Comparison of ENCODE assay signal across 8 mouse cellular contexts in genomic region chr15:80257602-80258239, GRCm38 (mm10). TPM values are rescaled to one million over a fixed set of nuclear protein-coding genes. Genes with fewer than 3 reads are reported as not detected.
DNase-seq lines count a peak whose midpoint lies in the region; ATAC-seq and TF ChIP-seq lines count a peak whose summit lies in the region.

No protein-coding gene starts in this region.

- H3K27ac ChIP-seq in embryonic facial prominence, embryonic 11.5 days (replicated peaks; ENCODE audit: low read depth, low read length), result 0 out of 2 replicates have a peak overlapping the region, but pooled peaks have one; percentile 35
- peak overlapping the region; percentile 99 for H3K27ac ChIP-seq in intestine, embryonic 15.5 days
- H3K27ac ChIP-seq in midbrain, postnatal 0 days (ENCODE audit: low read depth, low read length), result 0 out of 2 replicates have a peak overlapping the region, but pooled peaks have one; percentile 38

- no peaks in the 10 kb centered on the region; the same call in 1 of the 2 replicates for H3K4me1 ChIP-seq in embryonic facial prominence, embryonic 11.5 days (ENCODE audit: control insufficient read depth, insufficient read depth, low read length)
- H3K4me1 ChIP-seq in intestine, embryonic 15.5 days (replicated peaks), result peaks cover 45% of the 10 kb centered on the region
- peaks cover 6% of the 10 kb centered on the region; the same call in 1 of the 2 replicates for H3K4me1 ChIP-seq in midbrain, postnatal 0 days (ENCODE audit: insufficient read depth, low read length)

- no peaks in the 10 kb centered on the region for H3K27me3 ChIP-seq in embryonic facial prominence, embryonic 11.5 days (ENCODE audit: control insufficient read depth, insufficient read depth, low read length)
- no peaks in the 10 kb centered on the region for H3K27me3 ChIP-seq in intestine, embryonic 15.5 days (replicated peaks)
- H3K27me3 ChIP-seq in midbrain, postnatal 0 days (ENCODE audit: insufficient read depth, low read length), result no peaks in the 10 kb centered on the region

- no peaks in the 10 kb centered on the region for H3K9me3 ChIP-seq in embryonic facial prominence, embryonic 11.5 days (replicated peaks; ENCODE audit: control insufficient read depth, low read length)
- no peaks in the 10 kb centered on the region for H3K9me3 ChIP-seq in intestine, embryonic 15.5 days
- no peaks in the 10 kb centered on the region for H3K9me3 ChIP-seq in midbrain, postnatal 0 days (ENCODE audit: low read length)

- 43% methylated on average over 4 of the region's 4 CpGs for WGBS in embryonic facial prominence, embryonic 11.5 days
- 24% methylated on average over 4 of the region's 4 CpGs for WGBS in intestine, embryonic 15.5 days
- WGBS in midbrain, postnatal 0 days, result 26% methylated on average over 4 of the region's 4 CpGs

- peak; percentile 33 for DNase-seq in adrenal gland, postnatal 14 days
- DNase-seq in adrenal gland, postnatal 4 days (ENCODE audit: low spot score in 2 of 2), result no peak
- peak; percentile 68 for DNase-seq in 3T3-L1 (ENCODE audit: low read depth, low spot score)
- DNase-seq in embryonic facial prominence, embryonic 11.5 days (ENCODE audit: low spot score), result no peak
- DNase-seq in midbrain, postnatal 0 days (ENCODE audit: low spot score), result peak; percentile 51
- DNase-seq in testis, postnatal 14 days (ENCODE audit: low spot score), result no peak
- no peak for DNase-seq in urinary bladder, adult 2 months (ENCODE audit: low spot score)

- no peak for ATAC-seq in embryonic facial prominence, embryonic 11.5 days (replicated peaks; ENCODE audit: insufficient number of reproducible peaks, low FRiP score, low TSS enrichment, low read depth)
- no peak for ATAC-seq in intestine, embryonic 15.5 days
- no peak for ATAC-seq in midbrain, postnatal 0 days (ENCODE audit: low FRiP score)

- peak overlapping the region; percentile 13 for H3K4me2 ChIP-seq in embryonic facial prominence, embryonic 11.5 days (ENCODE audit: low read depth, low read length)
- H3K4me2 ChIP-seq in intestine, embryonic 15.5 days (replicated peaks), result peak overlapping the region; percentile 81
- peak overlapping the region; percentile 95; the same call in 1 of the 2 replicates for H3K4me2 ChIP-seq in midbrain, postnatal 0 days (ENCODE audit: low read depth, low read length, poor library complexity, severe bottlenecking)

- H3K4me3 ChIP-seq in embryonic facial prominence, embryonic 11.5 days (ENCODE audit: low read depth, low read length), result peak overlapping the region; percentile 83; the same call in 1 of the 2 replicates
- H3K4me3 ChIP-seq in intestine, embryonic 15.5 days (replicated peaks), result no peak overlapping the region
- H3K4me3 ChIP-seq in midbrain, postnatal 0 days (ENCODE audit: low read depth, low read length), result no peak overlapping the region

- H3K36me3 ChIP-seq in embryonic facial prominence, embryonic 11.5 days (replicated peaks; ENCODE audit: control insufficient read depth, insufficient read depth, low read depth, low read length), result peaks cover 5% of the 10 kb centered on the region
- peaks cover 21% of the 10 kb centered on the region for H3K36me3 ChIP-seq in intestine, embryonic 15.5 days
- H3K36me3 ChIP-seq in midbrain, postnatal 0 days (ENCODE audit: insufficient read depth, low read length), result peaks cover 34% of the 10 kb centered on the region

- no peak for TF ChIP-seq CTCF in midbrain, postnatal 0 days (IDR thresholded peaks at IDR 0.05)

- peak overlapping the region; percentile 13; the same call in 1 of the 2 replicates for H3K9ac ChIP-seq in embryonic facial prominence, embryonic 11.5 days (replicated peaks; ENCODE audit: low read length)
- H3K9ac ChIP-seq in intestine, embryonic 15.5 days, result peak overlapping the region; percentile 96; the same call in 1 of the 2 replicates
- no peak overlapping the region for H3K9ac ChIP-seq in midbrain, postnatal 0 days (replicated peaks; ENCODE audit: low read length, poor library complexity, severe bottlenecking)

RNA-seq across cellular contexts. Expression of gene Atf4, which starts 2.7 kb away (rescaled TPM):
- total RNA-seq in adrenal gland, postnatal 14 days (2021), result 195 TPM in 2 replicates
- total RNA-seq in adrenal gland, postnatal 4 days (2021), result 100 to 1,000 TPM; 145 to 157 TPM
- polyA plus RNA-seq in embryonic facial prominence, embryonic 11.5 days (2014; fragmentation: Nextera tagmentation; extraction: Ambion mirVana), result 120 and 123 TPM in 2 replicates
- 138 and 143 TPM in 2 replicates for polyA plus RNA-seq in intestine, embryonic 15.5 days (2015; fragmentation: Nextera tagmentation; extraction: Ambion mirVana)
- 151 and 168 TPM in 2 replicates for total RNA-seq in midbrain, postnatal 0 days (2014; rRNA removed)
- polyA plus RNA-seq in midbrain, postnatal 0 days (2015; fragmentation: Nextera tagmentation; extraction: Ambion mirVana), result 107 and 110 TPM in 2 replicates
- polyA plus RNA-seq in urinary bladder, adult 2 months (2012; rRNA removed), result 211 and 346 TPM in 2 replicates

RNA-seq across cellular contexts. Expression of gene Rps19bp1, which starts 6.4 kb away (rescaled TPM):
- total RNA-seq in adrenal gland, postnatal 14 days (2021), result 34.7 and 35.1 TPM in 2 replicates
- total RNA-seq in adrenal gland, postnatal 4 days (2021), result 10 to 100 TPM; 35.7 to 41.1 TPM
- polyA plus RNA-seq in embryonic facial prominence, embryonic 11.5 days (2014; fragmentation: Nextera tagmentation; extraction: Ambion mirVana), result 81.3 and 83.1 TPM in 2 replicates
- polyA plus RNA-seq in intestine, embryonic 15.5 days (2015; fragmentation: Nextera tagmentation; extraction: Ambion mirVana), result 55.4 and 56.0 TPM in 2 replicates
- 34.5 and 43.8 TPM in 2 replicates for total RNA-seq in midbrain, postnatal 0 days (2014; rRNA removed)
- 86.9 and 87.1 TPM in 2 replicates for polyA plus RNA-seq in midbrain, postnatal 0 days (2015; fragmentation: Nextera tagmentation; extraction: Ambion mirVana)
- polyA plus RNA-seq in urinary bladder, adult 2 months (2012; rRNA removed), result 27.1 and 30.9 TPM in 2 replicates

RNA-seq across cellular contexts. Expression of gene AC140267.1, which starts 22.1 kb away (rescaled TPM):
- 7.2 and 15.4 TPM in 2 replicates for total RNA-seq in adrenal gland, postnatal 14 days (2021)
- 1 to 10 TPM; 7.3 to 8.9 TPM for total RNA-seq in adrenal gland, postnatal 4 days (2021)
- not detected in 2 replicates for polyA plus RNA-seq in embryonic facial prominence, embryonic 11.5 days (2014; fragmentation: Nextera tagmentation; extraction: Ambion mirVana)
- not detected in 2 replicates for polyA plus RNA-seq in intestine, embryonic 15.5 days (2015; fragmentation: Nextera tagmentation; extraction: Ambion mirVana)
- not detected in 2 replicates for total RNA-seq in midbrain, postnatal 0 days (2014; rRNA removed)
- 5.1 and 5.6 TPM in 2 replicates for polyA plus RNA-seq in midbrain, postnatal 0 days (2015; fragmentation: Nextera tagmentation; extraction: Ambion mirVana)
- polyA plus RNA-seq in urinary bladder, adult 2 months (2012; rRNA removed), result not detected in 2 replicates

RNA-seq across cellular contexts. Expression of gene Mief1, which starts 23.9 kb away (rescaled TPM):
- 42.3 and 48.6 TPM in 2 replicates for total RNA-seq in adrenal gland, postnatal 14 days (2021)
- total RNA-seq in adrenal gland, postnatal 4 days (2021), result 10 to 100 TPM; 41.9 to 46.6 TPM
- 35.7 and 36.7 TPM in 2 replicates for polyA plus RNA-seq in embryonic facial prominence, embryonic 11.5 days (2014; fragmentation: Nextera tagmentation; extraction: Ambion mirVana)
- polyA plus RNA-seq in intestine, embryonic 15.5 days (2015; fragmentation: Nextera tagmentation; extraction: Ambion mirVana), result 29.7 and 33.1 TPM in 2 replicates
- total RNA-seq in midbrain, postnatal 0 days (2014; rRNA removed), result 46.3 and 47.2 TPM in 2 replicates
- polyA plus RNA-seq in midbrain, postnatal 0 days (2015; fragmentation: Nextera tagmentation; extraction: Ambion mirVana), result 19.4 and 21.9 TPM in 2 replicates
- 10.6 and 15.1 TPM in 2 replicates for polyA plus RNA-seq in urinary bladder, adult 2 months (2012; rRNA removed)

RNA-seq across cellular contexts. Expression of gene Cacna1i, which starts 29.3 kb away (rescaled TPM):
- total RNA-seq in adrenal gland, postnatal 14 days (2021), result 0.63 and 0.83 TPM in 2 replicates
- 1 to 10 TPM; 1.2 to 1.3 TPM for total RNA-seq in adrenal gland, postnatal 4 days (2021)
- 0.11 TPM in 1 of 2 replicates, not detected in the other for polyA plus RNA-seq in embryonic facial prominence, embryonic 11.5 days (2014; fragmentation: Nextera tagmentation; extraction: Ambion mirVana)
- polyA plus RNA-seq in intestine, embryonic 15.5 days (2015; fragmentation: Nextera tagmentation; extraction: Ambion mirVana), result not detected in 2 replicates
- 14.6 and 23.2 TPM in 2 replicates for total RNA-seq in midbrain, postnatal 0 days (2014; rRNA removed)
- polyA plus RNA-seq in midbrain, postnatal 0 days (2015; fragmentation: Nextera tagmentation; extraction: Ambion mirVana), result 0.65 and 1.1 TPM in 2 replicates
- 0.01 and 0.03 TPM in 2 replicates for polyA plus RNA-seq in urinary bladder, adult 2 months (2012; rRNA removed)

Comparison
In these comparisons a context has a peak if more than half of its experiments do, and no peak if none do; other contexts are left out.
1. DNase-seq: peak in adrenal gland, postnatal 14 days (single experiment), 3T3-L1 (single experiment) and midbrain, postnatal 0 days (single experiment); none in adrenal gland, postnatal 4 days (0 of 2), embryonic facial prominence, embryonic 11.5 days (single experiment), testis, postnatal 14 days (single experiment) and urinary bladder, adult 2 months (single experiment).
2. H3K27ac ChIP-seq: peak in every context shown above with its lines; median percentile 99 in intestine, embryonic 15.5 days; 38 in midbrain, postnatal 0 days; 35 in embryonic facial prominence, embryonic 11.5 days.
3. H3K4me2 ChIP-seq: peak in every context shown above with its lines; median percentile 95 in midbrain, postnatal 0 days; 81 in intestine, embryonic 15.5 days; 13 in embryonic facial prominence, embryonic 11.5 days.